Mouse (Mus musculus): Measurements from ENCODE around the gene Mmgt2. TPM values are rescaled to one million over a fixed set of nuclear protein-coding genes. Genes with fewer than 3 reads are reported as not detected.
A peak's percentile ranks its signal among the peaks of the same experiment; 100 is the strongest.

The Mmgt2 gene
- polyA plus RNA-seq (2015; fragmentation: Nextera tagmentation; extraction: Ambion mirVana), result 6.9 and 9.0 TPM in 2 replicates

DNA sequence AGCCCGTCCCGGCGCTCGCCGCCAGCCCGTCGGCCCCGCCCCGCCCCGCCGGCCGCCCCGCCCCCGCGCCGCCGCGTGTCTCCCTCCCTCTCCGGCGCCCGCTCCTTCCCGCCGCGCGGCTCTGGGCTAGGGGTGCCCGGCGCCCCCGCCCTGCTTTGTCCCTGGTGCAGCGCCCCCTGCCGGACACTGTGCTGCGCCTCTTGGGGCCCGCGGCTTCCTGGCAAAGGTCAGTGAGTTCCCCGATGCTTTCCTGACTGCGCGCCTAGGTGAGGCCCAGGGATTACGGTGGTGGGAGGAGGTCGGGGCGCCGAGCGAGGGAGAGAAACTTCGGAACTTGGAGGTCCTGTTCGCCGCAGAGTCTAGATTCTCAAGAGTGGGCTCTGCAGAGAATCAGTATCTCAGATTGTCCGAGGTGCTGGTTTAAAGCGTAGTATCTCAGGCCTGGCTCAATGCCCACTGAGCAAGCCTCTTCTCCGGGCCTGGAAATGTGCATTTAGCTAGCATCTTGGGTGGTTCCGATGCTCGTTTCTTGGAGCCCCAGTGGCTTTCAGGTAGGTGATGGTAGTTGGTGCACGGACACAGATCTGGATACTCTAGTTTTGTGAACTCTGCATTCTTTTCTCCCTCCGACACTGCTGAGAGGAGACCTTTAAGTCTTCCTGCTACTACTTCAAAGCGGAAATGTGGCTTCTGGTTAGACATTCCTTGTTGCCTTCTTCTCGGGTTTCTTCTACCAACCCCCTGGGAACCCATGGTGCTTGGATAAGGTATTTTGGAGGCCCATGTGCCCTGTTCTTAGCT, at the start of gene Mmgt2:
TSS of gene Mmgt2 (plus strand) at position 74 of the 801 bp plus-strand sequence.
- WGBS (ENCODE audit: insufficient replicate concordance), result under 1% methylated on average over 31 of the region's 53 CpGs
- Histone ChIP-seq H3K4me3 (ENCODE audit: low read depth, low read length) (peak within 1 kb of the TSS; percentile 72), H3K9me3 (replicated peaks; ENCODE audit: control insufficient read depth, low read length) (no peaks in the 10 kb centered on the region), H3K4me2 (ENCODE audit: low read depth, low read length) (peak within 1 kb of the TSS; percentile 99), H3K27ac (ENCODE audit: low read length) (peak within 1 kb of the TSS; percentile 63), H3K4me1 (ENCODE audit: control insufficient read depth, low read depth, low read length) (peaks cover 33% of the 10 kb centered on the region), H3K36me3 (ENCODE audit: control insufficient read depth, insufficient read depth) (no peaks in the 10 kb centered on the region), H3K27me3 (ENCODE audit: control insufficient read depth, insufficient read depth, low read depth, low read length) (peaks cover 9% of the 10 kb centered on the region), H3K9ac (ENCODE audit: low read depth, low read length) (peak within 1 kb of the TSS; percentile 74)
- peak; percentile 89 for ATAC-seq (ENCODE audit: low read depth)

- no peak for ATAC-seq (ENCODE audit: low read depth)
- Histone ChIP-seq H3K9ac (ENCODE audit: low read depth, low read length) (peak overlapping the region; percentile 94), H3K9me3 (replicated peaks; ENCODE audit: control insufficient read depth, low read length) (no peaks in the 10 kb centered on the region), H3K36me3 (ENCODE audit: control insufficient read depth, insufficient read depth) (peaks cover 29% of the 10 kb centered on the region), H3K27ac (ENCODE audit: low read length) (peak overlapping the region; percentile 96), H3K4me2 (ENCODE audit: low read depth, low read length) (peak overlapping the region; percentile 80), H3K4me3 (ENCODE audit: low read depth, low read length) (peak overlapping the region; percentile 88), H3K27me3 (ENCODE audit: control insufficient read depth, insufficient read depth, low read depth, low read length) (no peaks in the 10 kb centered on the region), H3K4me1 (ENCODE audit: control insufficient read depth, low read depth, low read length) (peaks cover 27% of the 10 kb centered on the region)
- WGBS (ENCODE audit: insufficient replicate concordance), result 11% methylated on average over 17 of the region's 17 CpGs
These were observed 46.5 kb upstream of the Mmgt2 start for GRCm38 (mm10) chr11:62601732-62602618.

DNA sequence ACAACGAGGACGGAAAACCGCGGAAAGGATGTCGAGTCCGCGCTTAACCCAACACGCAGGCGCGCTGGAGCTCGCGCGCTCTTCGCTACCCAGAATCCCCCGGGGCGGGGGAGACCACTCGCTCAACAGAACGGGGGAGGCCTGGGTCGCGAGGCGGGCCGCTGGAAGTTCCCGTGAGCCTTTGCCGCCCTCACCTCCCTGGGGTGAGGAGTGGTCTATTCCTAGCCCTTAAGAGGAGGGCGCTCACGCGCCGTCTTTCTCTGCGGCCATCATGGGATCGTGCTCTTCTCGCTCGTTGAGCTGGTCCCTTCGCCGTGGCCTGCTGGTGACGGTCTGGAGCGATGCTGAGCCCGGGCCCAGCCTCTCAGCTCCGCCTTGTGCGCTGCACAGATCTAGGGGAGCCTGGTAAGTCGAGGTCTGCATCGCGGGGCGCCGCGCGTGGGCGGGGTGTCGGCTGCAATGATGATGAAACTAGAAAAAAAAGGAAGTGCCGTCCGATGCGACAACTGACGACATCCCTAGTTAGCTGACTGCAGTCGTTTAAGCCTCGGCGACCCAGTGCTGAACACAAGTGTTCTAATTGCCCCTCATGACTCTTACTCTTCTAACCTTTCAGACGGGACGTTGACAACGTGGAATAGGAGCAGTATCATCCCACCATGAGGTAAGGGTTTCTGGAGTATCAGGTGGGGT, 45.7 kb upstream of the Mmgt2 start:
- under 1% methylated on average over 58 of the region's 58 CpGs for WGBS (ENCODE audit: insufficient replicate concordance)
- Histone ChIP-seq H3K9me3 (replicated peaks; ENCODE audit: control insufficient read depth, low read length) (no peaks in the 10 kb centered on the region), H3K36me3 (ENCODE audit: control insufficient read depth, insufficient read depth) (peaks cover 37% of the 10 kb centered on the region), H3K27me3 (ENCODE audit: control insufficient read depth, insufficient read depth, low read depth, low read length) (no peaks in the 10 kb centered on the region), H3K9ac (ENCODE audit: low read depth, low read length) (peak overlapping the region; percentile 94), H3K4me3 (ENCODE audit: low read depth, low read length) (peak overlapping the region; percentile 88), H3K4me2 (ENCODE audit: low read depth, low read length) (peak overlapping the region; percentile 80), H3K27ac (ENCODE audit: low read length) (peak overlapping the region; percentile 96), H3K4me1 (ENCODE audit: control insufficient read depth, low read depth, low read length) (peaks cover 27% of the 10 kb centered on the region)
- peak; percentile 90 for ATAC-seq (ENCODE audit: low read depth)

- Histone ChIP-seq H3K36me3 (ENCODE audit: control insufficient read depth, insufficient read depth) (peaks cover 37% of the 10 kb centered on the region), H3K9ac (ENCODE audit: low read depth, low read length) (peak overlapping the region; percentile 94), H3K27me3 (ENCODE audit: control insufficient read depth, insufficient read depth, low read depth, low read length) (no peaks in the 10 kb centered on the region), H3K4me1 (ENCODE audit: control insufficient read depth, low read depth, low read length) (peaks cover 27% of the 10 kb centered on the region), H3K9me3 (replicated peaks; ENCODE audit: control insufficient read depth, low read length) (no peaks in the 10 kb centered on the region), H3K4me2 (ENCODE audit: low read depth, low read length) (peak overlapping the region; percentile 80), H3K4me3 (ENCODE audit: low read depth, low read length) (peak overlapping the region; percentile 88), H3K27ac (ENCODE audit: low read length) (peak overlapping the region; percentile 96)
- 0% methylated on average over 13 of the region's 13 CpGs for WGBS (ENCODE audit: insufficient replicate concordance)
- ATAC-seq (ENCODE audit: low read depth), result peak; percentile 27
These were observed 45.0 kb upstream of the Mmgt2 start for GRCm38 (mm10) chr11:62603312-62604056.

GRCm38 (mm10) chr11:62604123-62604706, 44.2 kb upstream of the Mmgt2 start:
- Histone ChIP-seq H3K36me3 (ENCODE audit: control insufficient read depth, insufficient read depth) (peaks cover 37% of the 10 kb centered on the region), H3K9ac (ENCODE audit: low read depth, low read length) (peak overlapping the region; percentile 94), H3K4me3 (ENCODE audit: low read depth, low read length) (peak overlapping the region; percentile 88), H3K4me1 (ENCODE audit: control insufficient read depth, low read depth, low read length) (peaks cover 27% of the 10 kb centered on the region), H3K27me3 (ENCODE audit: control insufficient read depth, insufficient read depth, low read depth, low read length) (no peaks in the 10 kb centered on the region), H3K4me2 (ENCODE audit: low read depth, low read length) (peak overlapping the region; percentile 80), H3K27ac (ENCODE audit: low read length) (peak overlapping the region; percentile 96), H3K9me3 (replicated peaks; ENCODE audit: control insufficient read depth, low read length) (no peaks in the 10 kb centered on the region)
- WGBS (ENCODE audit: insufficient replicate concordance), result 6% methylated on average over 5 of the region's 5 CpGs
- ATAC-seq (ENCODE audit: low read depth), result no peak

- Histone ChIP-seq H3K9me3 (replicated peaks; ENCODE audit: control insufficient read depth, low read length) (no peaks in the 10 kb centered on the region), H3K36me3 (ENCODE audit: control insufficient read depth, insufficient read depth) (peaks cover 37% of the 10 kb centered on the region), H3K4me3 (ENCODE audit: low read depth, low read length) (peak overlapping the region; percentile 88), H3K9ac (ENCODE audit: low read depth, low read length) (peak overlapping the region; percentile 21), H3K27me3 (ENCODE audit: control insufficient read depth, insufficient read depth, low read depth, low read length) (no peaks in the 10 kb centered on the region), H3K27ac (ENCODE audit: low read length) (peak overlapping the region; percentile 45), H3K4me1 (ENCODE audit: control insufficient read depth, low read depth, low read length) (peaks cover 27% of the 10 kb centered on the region), H3K4me2 (ENCODE audit: low read depth, low read length) (peak overlapping the region; percentile 80)
- 26% methylated on average over 3 of the region's 3 CpGs for WGBS (ENCODE audit: insufficient replicate concordance)
- no peak for ATAC-seq (ENCODE audit: low read depth)
These were observed 43.4 kb upstream of the Mmgt2 start for GRCm38 (mm10) chr11:62604886-62605618.

DNA sequence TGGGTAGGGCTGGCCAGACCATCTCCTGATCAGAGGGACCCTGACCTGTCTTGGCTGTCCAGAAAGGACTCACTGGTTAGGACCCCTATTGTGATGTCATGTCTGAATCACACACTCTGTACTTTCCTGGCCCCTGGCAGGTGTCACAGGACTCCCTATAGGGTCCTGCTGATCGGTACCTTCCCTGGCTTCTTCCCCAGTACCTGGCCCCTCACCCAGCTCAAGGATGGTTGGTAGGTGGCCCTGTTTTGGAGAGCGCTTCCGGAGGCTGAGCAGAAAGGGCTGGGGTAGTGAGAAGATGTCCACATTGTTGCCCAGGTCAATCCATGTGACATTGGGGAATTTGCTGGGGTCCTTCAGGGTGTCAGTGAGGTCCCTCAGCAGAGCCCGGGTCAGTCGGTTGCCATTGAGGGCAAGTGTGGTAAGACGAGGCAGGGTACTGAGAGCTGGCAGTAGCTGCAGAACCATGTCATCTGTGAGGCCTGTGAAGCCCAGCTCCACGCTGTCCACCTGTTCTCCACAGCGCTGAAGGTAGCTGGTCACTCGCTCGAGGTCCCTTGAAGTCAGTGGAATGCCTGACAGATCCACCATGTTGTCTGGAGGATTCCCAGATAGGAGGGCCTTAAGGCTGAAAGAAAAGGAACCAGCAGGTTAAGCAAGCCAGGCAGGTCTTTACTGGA, 42.7 kb upstream of the Mmgt2 start:
- no peak for ATAC-seq (ENCODE audit: low read depth)
- H3K27me3 ChIP-seq (ENCODE audit: control insufficient read depth, insufficient read depth, low read depth, low read length), result no peaks in the 10 kb centered on the region
- H3K27ac ChIP-seq (ENCODE audit: low read length), result no peak overlapping the region; the same call in 1 of the 2 replicates
- H3K4me2 ChIP-seq (ENCODE audit: low read depth, low read length), result peak overlapping the region; percentile 80; the same call in 1 of the 2 replicates
- 47% methylated on average over 10 of the region's 10 CpGs for WGBS (ENCODE audit: insufficient replicate concordance)
- peaks cover 27% of the 10 kb centered on the region for H3K4me1 ChIP-seq (ENCODE audit: control insufficient read depth, low read depth, low read length)
- H3K4me3 ChIP-seq (ENCODE audit: low read depth, low read length), result peak overlapping the region; percentile 88
- H3K36me3 ChIP-seq (ENCODE audit: control insufficient read depth, insufficient read depth), result peaks cover 37% of the 10 kb centered on the region
- H3K9ac ChIP-seq (ENCODE audit: low read depth, low read length), result peak overlapping the region; percentile 21; the same call in 1 of the 2 replicates
- no peaks in the 10 kb centered on the region for H3K9me3 ChIP-seq (replicated peaks; ENCODE audit: control insufficient read depth, low read length)
